Mouse (Mus musculus) adipocyte (in vitro differentiated cells): ENCODE data around the gene Chrm3.

Experiments used
- DNase-seq: peaks from one replicate; pipeline ENCODE4 v3.0.0-alpha.2; 2016; ENCODE audit warnings: low spot score

Gene Chrm3

DNA sequence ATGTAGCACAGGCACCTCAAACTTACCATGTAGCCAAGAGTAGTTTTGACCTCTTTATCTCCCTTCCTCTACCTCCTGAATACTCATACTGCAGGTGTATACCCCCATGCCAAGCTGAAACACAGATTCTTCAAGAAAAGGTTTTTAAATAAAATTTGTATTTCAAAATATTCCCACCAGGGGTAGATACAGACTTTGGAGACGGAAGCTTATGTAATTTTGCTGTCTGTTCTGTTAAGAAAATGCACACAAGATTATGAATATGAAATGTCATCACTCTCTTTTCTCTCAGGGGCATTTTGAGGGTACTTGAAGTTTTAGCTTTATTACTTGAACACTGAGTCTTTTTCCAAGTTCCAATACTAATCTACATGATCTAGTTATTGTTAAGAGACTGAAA is 469.6 kb downstream of the Chrm3 start:
- no peak for DNase-seq

DNA sequence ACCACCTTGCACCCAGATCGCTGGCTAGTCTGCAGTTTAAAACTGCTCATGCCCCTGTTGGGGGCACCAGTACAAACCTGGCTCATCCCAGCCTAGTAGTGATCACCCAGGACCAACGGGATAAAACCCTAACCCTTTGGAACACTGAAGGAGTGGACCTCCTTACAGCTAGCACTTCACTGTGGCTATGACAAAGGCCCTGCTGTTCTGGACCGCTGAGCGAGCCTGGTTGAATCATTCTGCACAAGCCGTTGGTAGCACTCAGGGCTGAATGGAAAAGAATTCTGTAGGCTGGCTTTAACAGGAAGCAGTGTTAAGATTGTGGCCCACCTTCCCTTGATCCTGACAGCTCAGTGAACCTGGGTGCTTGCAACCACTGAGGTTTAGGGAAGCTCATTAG is 470.2 kb downstream of the Chrm3 start:
- no peak for DNase-seq

DNA sequence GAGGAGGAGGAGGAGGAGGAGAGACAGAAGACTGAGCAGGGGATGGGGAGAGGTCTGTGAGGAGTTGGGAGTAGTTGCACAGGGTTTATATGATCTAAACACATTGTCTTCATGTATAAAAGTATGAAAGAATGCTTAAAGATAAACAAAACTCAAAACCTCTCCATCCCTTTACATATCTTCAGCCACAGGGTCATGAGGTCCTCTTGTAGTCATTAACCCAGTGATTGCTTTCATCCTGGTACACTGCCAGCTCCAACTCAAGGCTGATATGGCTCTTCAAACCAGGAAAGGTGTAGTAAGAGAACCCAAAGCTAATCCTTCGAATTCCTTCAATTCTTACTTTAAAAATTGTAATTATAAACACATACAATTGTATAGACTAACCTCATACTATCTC is 470.7 kb downstream of the Chrm3 start:
- DNase-seq: no peak

DNA sequence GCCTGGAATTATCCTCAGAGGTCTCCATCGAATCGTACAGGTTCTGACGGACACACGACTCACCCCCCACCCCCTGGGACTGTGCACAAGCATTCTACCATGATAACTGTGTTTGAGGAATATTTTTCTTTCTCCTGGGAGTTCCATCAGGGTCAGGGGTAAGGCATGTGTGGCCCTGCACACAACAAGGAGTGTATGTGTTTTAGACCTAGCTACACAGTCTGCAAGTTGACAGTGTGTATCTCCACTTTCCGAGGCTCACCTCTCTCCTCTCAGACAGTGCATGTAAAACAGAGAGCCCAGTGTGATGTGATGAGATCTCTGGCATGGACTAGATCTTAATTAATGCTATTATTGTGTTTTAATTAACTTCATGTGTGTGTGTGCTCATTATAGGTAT is 472.4 kb downstream of the Chrm3 start:
- DNase-seq: no peak

DNA sequence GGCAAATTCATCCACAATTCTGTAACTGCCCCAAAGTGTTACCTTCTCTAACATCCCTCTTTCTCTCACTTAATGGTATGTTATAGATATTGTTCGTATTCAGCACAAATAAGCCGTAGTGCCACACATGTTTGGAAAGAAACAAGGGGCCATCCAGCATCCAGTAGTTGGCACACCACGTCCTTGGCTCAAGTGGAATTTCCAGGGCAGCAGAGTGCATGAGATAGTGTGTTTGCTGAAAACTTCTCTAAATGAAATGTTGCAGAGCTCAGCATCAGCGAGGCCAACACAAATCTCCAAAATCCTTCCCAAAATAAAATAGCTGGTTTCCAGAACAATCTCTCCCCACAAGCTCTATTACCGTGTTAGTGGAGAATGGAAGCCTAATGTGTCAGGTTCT is 473.4 kb downstream of the Chrm3 start:
- no peak for DNase-seq

DNA sequence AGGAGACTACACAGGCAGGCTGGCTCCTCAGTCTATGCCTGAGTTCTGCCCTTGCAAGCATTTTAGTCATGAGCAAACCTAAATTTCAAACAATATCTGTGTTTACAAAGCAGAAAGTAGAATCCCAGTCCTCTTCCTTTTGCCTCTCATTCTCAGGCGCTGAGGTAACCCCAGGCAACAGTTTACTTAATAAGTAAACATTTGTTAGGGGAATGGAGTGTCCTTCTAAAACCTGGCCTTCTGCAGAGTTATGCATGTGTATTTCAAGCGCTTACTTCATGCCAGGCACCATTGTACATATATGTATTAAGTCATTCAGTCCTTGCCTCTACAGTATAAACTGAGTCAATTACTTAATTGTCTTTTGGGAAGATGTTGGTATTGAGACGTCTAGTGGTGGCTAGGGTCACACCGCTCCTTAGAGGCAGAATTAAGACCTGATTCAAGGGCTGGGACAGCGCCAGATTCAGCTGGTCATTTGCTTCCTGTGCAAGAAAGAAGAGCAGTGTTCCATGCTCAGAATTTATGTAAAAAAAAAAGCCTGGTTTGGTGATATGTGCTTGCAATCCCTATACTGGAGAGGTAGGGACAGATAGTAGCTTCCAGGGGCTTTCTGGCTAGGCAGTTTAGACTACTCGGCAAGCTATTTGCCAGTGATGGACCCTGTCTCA is 474.0 kb downstream of the Chrm3 start:
- no peak for DNase-seq

DNA sequence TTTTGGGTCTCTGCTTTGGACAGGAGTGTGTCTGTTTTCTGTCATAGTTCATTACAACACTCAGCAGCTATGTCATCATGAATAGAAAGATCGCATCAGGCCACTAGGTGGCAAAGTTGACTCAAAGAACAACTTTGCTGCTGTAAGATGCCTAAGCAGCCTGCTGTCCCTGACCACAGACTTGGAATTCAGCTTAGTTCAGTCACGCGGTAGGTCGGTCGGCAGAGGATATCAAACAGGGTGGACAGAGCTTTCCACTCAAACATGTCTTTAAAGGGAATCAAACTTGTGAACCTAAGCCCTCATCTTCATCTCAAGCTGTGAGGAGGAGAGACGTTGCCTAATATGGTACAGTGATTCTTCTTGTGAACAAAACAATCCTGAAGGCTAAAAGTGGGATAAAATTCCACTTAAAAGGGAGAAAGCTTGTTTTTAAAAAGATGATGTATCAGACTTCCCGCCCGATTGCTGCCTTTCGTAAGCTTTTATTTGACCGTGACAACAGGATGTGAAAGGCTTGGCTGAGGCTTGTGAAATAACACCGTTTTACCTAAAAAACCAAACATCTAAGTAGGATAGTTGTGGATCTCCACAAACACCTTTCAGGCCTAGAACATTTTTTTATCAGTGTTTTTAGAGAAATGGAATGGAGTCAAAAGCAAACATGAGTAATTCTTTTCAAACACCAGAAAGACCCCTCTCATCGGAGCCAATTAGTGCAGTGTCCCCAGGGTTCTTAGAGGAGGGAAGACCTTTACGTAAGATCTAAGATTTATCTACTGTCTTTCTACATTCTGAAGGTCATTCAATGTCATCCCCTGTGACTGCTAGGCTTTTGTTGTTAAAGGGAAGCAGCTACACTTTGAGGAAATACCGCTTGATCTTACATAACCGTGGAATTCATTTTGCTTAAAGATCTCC is 478.0 kb downstream of the Chrm3 start:
- peak; percentile 66 for DNase-seq

DNA sequence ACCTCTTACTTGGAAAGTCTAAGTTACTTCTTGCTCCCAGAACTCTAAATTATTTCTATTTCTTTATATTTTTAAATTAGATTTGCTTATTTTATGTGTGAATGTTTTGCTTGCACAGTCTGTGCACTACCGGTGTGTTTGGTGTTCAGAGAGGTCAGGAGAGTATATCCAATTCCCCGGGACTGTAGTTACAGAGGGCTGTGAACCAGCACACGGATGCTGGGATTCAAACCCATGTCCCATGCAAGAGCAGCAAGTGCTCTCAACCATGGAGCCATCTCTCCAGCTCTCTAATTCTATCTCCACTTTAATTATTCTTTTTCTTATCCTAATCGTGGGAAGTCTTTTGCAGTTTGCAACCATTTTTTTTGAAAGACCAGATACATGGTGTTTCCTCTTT is 478.7 kb downstream of the Chrm3 start:
- no peak for DNase-seq

DNA sequence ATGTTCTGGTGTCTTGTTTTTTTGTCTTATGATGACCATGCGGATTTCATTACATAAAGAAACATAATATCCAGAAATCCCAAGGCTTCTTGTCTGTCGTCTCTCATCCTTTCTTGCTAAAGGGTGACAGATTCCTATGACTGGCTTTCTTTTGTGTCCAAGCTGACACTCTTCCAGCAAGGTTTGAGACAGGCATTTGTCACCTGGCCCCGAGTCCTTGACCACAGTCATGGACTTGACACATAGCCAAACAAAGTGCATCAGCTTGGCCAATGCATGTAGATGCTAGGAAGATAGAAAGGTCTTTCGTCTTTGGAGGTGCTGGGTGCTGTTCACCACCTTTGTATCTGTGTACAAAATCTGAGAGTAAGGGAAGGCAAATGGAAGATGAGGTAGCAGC is 480.2 kb downstream of the Chrm3 start:
- DNase-seq: no peak

DNA sequence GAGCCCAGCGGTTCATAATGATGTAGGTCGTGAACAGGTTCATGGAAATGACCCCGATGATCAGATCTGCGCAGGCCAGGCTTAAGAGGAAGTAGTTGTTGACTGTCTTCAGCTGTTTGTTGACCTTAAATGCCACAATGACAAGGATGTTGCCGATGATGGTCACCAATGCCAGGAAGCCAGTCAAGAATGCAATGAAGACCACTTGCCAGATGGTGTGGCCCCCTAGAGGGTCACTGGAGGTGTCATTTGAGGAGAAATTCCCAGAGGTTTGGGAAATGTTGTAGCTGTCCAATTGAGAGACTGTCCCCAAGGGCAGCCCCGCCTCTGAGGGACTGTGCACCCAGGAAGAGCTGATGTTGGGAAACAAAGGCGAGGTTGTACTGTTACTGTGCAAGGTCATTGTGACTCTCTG is 482.0 kb downstream of the Chrm3 start:
- DNase-seq: no peak

DNA sequence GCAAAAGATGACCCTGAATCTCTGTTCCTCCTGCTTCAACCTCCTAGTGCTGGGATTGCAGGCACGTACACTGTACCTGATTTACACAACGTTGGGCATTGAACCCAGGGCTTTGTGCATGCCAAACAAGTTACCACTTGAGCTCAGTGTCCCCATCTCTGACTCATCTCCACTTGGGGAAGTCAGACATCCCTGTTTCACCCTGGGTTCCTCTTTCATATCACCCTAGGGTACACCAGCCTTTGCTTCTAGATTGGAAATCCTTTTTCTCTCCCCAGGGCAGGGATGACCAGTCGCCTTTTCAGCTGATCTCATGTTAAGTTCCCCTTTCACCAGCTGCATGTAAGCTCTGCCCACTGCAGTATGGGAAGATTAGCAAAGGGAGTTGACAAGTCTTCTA is 487.3 kb downstream of the Chrm3 start:
- no peak for DNase-seq

DNA sequence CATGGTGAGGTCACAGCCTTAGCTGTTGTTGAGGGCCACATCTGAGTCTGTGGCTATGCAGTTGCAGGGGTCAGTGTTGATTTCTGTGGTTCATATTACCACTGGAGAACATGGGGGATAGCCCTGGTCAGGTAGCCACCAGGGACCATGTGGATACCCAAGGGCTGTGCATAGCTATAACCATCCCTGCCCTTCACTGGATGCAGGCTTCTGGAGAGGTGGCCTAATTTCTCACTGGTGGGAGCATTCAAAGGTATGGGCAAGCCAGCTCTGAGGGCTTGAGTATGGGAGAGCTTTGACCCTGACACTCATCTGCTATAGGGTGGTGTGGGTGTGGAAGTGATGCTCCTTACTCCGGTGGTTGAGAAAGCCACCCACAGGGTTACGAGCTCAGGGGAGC is 494.5 kb downstream of the Chrm3 start:
- DNase-seq: no peak

DNA sequence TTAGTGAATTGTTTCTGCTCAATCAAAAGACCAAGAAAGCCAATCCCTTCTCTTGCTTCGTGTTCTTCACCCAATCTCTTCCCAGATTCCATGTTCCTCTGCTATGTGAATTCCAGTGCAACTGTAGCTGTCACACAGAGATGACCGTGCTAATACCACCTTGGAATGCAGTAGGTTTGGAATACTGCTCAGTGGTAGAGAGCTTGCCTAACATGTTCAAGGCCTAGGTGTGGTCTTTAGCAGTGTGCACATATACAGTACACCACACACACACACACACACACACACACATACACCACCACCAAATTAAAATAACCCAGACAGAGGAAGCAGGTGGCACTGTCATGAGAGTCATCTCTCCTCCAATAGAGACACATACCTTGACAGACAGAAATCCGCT is 513.1 kb downstream of the Chrm3 start:
- peak; percentile 1 for DNase-seq

DNA sequence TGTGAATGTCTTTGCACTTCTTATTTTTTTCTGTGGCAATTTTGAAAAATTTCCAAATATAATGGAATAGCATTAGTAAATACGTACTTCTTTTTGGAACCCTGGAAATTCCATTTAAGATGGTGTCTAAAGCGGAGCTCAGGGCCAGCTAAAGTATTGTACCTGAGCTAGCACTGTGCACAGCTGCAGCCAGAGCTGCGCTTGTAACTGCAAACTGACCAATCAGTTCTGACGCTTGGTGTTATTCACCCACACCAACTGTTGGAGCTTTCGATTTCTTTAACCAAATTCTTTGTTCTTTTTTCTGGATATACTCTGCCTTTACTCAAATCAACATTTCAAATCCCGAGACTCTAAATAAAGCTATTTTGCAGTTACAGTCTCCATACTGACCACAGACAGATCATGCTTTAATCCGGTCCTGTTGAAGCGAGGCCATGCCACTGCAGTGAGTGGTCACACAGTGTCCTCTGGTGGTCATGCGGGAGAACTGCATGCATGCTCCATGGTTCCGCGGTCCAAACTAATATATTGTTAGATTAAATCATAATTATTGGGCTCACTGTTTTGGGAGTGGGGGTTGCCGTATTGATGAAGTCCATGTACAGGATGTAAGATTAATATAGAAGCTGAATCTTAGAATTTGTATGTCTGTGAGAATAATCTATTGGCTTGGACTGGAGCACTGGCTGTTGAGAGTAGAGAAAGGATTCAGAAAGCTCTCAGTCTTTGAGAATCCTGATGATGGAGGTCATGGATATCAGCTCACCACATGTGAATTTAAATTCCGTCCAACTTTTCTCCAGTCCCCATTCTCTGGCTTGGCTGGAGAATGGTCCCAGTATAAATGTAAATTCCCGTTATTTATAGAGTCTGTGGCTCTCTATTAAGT is 513.9 kb downstream of the Chrm3 start:
- DNase-seq: peak; percentile 71

DNA sequence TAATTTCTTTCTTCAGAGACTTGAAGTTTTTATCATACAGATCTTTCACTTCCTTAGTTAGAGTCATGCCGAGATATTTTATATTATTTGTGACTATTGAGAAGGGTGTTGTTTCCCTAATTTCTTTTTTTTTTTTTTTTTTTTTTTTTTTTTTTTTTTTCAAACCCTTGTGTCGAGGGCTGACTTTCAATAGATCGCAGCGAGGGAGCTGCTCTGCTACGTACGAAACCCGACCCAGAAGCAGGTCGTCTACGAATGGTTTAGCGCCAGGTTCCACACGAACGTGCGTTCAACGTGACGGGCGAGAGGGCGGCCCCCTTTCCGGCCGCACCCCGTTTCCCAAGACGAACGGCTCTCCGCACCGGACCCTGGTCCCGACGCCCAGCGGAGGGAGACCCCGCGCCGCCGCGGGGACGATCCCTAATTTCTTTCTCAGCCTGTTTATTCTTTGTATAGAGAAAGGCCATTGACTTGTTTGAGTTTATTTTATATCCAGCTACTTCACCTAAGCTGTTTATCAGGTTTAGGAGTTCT is 526.4 kb downstream of the Chrm3 start:
- DNase-seq: peak; percentile 67

DNA sequence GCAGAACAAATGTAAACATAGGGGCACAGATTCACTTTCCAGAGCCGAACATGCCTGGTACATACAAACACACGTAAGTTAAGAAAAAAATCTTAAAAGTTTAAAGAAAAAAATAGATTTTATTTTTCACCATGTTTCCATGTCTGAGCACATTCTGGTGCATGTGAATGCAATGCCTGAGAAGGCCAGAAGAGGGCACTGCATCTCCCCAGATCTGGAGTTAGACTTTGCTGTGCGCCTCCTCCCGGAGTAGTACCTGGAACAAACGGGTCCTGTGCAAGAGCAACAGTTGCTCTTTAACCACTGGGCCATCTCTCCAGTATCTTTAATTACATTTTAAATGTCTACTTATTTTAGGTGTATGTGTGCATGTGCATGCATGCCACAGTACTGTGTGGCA is 534.4 kb downstream of the Chrm3 start:
- no peak for DNase-seq
